Mouse (Mus musculus): ENCODE measurements around the gene Stxbp1. TPM values are rescaled to one million over a fixed set of nuclear protein-coding genes. Genes with fewer than 3 reads are reported as not detected.

The Stxbp1 gene
- polyA plus RNA-seq, 1 experiment from 2014 or later = 26.8 TPM

- Histone ChIP-seq H3K9ac (ENCODE audit: low read depth, low read length) (no peak overlapping the region), H3K9me3 (ENCODE audit: control insufficient read depth, low read length) (no peaks in the 10 kb centered on the region), H3K36me3 (ENCODE audit: control insufficient read depth, insufficient read depth, low read length) (peaks cover 38% of the 10 kb centered on the region), H3K4me3 (ENCODE audit: low read depth, low read length) (no peak overlapping the region), H3K4me1 (ENCODE audit: control insufficient read depth, insufficient read depth, low read length) (no peaks in the 10 kb centered on the region), H3K27ac (replicated peaks; ENCODE audit: low read depth, low read length) (no peak overlapping the region), H3K4me2 (ENCODE audit: low read depth, low read length) (no peak overlapping the region; the same call in 1 of the 2 replicates), H3K27me3 (replicated peaks; ENCODE audit: control insufficient read depth, insufficient read depth, low read length) (no peaks in the 10 kb centered on the region)
- 70% methylated on average over 8 of the region's 8 CpGs for WGBS
- ATAC-seq (ENCODE audit: low read depth) (no peak), DNase-seq (ENCODE audit: low spot score) (no peak)
Observed at GRCm38 (mm10) chr2:32758503-32758902, 88.5 kb downstream of the Stxbp1 start.

- under 1% methylated on average over 42 of the region's 66 CpGs for WGBS
Observed at GRCm38 (mm10) chr2:32757056-32757845, 89.8 kb downstream of the Stxbp1 start, which contains the start of gene Tor2a. Gene Tor2a, plus strand, starts transcription at chr2:32757234.

GRCm38 (mm10) chr2:32756674-32757055, 90.4 kb downstream of the Stxbp1 start:
- Histone ChIP-seq H3K4me2 (ENCODE audit: low read depth, low read length) (peak overlapping the region; percentile 56), H3K27ac (replicated peaks; ENCODE audit: low read depth, low read length) (peak overlapping the region; percentile 92; the same call in 1 of the 2 replicates), H3K4me3 (ENCODE audit: low read depth, low read length) (peak overlapping the region; percentile 81; the same call in 1 of the 2 replicates), H3K36me3 (ENCODE audit: control insufficient read depth, insufficient read depth, low read length) (peaks cover 37% of the 10 kb centered on the region), H3K9me3 (ENCODE audit: control insufficient read depth, low read length) (no peaks in the 10 kb centered on the region), H3K4me1 (ENCODE audit: control insufficient read depth, insufficient read depth, low read length) (no peaks in the 10 kb centered on the region), H3K27me3 (replicated peaks; ENCODE audit: control insufficient read depth, insufficient read depth, low read length) (no peaks in the 10 kb centered on the region), H3K9ac (ENCODE audit: low read depth, low read length) (peak overlapping the region; percentile 90; the same call in 1 of the 2 replicates)
- DNase-seq (ENCODE audit: low spot score) (no peak), ATAC-seq (ENCODE audit: low read depth) (peak; percentile 11; the same call in 1 of the 2 replicates)
- 22% methylated on average over 5 of the region's 6 CpGs for WGBS

More at GRCm38 (mm10) chr2:32757056-32757845, 89.8 kb downstream of the Stxbp1 start, which contains the start of gene Tor2a:
- ATAC-seq (ENCODE audit: low read depth) (peak; percentile 96), DNase-seq (ENCODE audit: low spot score) (peak; percentile 99)
- H3K4me2 ChIP-seq (ENCODE audit: low read depth, low read length) = peak within 1 kb of the TSS; percentile 56
- peak within 1 kb of the TSS; percentile 81 for H3K4me3 ChIP-seq (ENCODE audit: low read depth, low read length)
- H3K36me3 ChIP-seq (ENCODE audit: control insufficient read depth, insufficient read depth, low read length) = peaks cover 43% of the 10 kb centered on the region
- peak within 1 kb of the TSS; percentile 90 for H3K9ac ChIP-seq (ENCODE audit: low read depth, low read length)
- H3K9me3 ChIP-seq (ENCODE audit: control insufficient read depth, low read length) = no peaks in the 10 kb centered on the region
- peak within 1 kb of the TSS; percentile 92 for H3K27ac ChIP-seq (replicated peaks; ENCODE audit: low read depth, low read length)
- H3K27me3 ChIP-seq (replicated peaks; ENCODE audit: control insufficient read depth, insufficient read depth, low read length) = no peaks in the 10 kb centered on the region
- no peaks in the 10 kb centered on the region for H3K4me1 ChIP-seq (ENCODE audit: control insufficient read depth, insufficient read depth, low read length)

- DNase-seq (ENCODE audit: low spot score) (no peak), ATAC-seq (ENCODE audit: low read depth) (no peak)
- H3K27me3 ChIP-seq (replicated peaks; ENCODE audit: control insufficient read depth, insufficient read depth, low read length) = no peaks in the 10 kb centered on the region
- peaks cover 46% of the 10 kb centered on the region for H3K36me3 ChIP-seq (ENCODE audit: control insufficient read depth, insufficient read depth, low read length)
- H3K4me3 ChIP-seq (ENCODE audit: low read depth, low read length) = no peak overlapping the region
- H3K9ac ChIP-seq (ENCODE audit: low read depth, low read length) = no peak overlapping the region
- H3K4me1 ChIP-seq (ENCODE audit: control insufficient read depth, insufficient read depth, low read length) = no peaks in the 10 kb centered on the region
- WGBS = 80% methylated on average over 10 of the region's 10 CpGs
- no peaks in the 10 kb centered on the region for H3K9me3 ChIP-seq (ENCODE audit: control insufficient read depth, low read length)
- peak overlapping the region; percentile 52 for H3K4me2 ChIP-seq (ENCODE audit: low read depth, low read length)
- no peak overlapping the region for H3K27ac ChIP-seq (replicated peaks; ENCODE audit: low read depth, low read length)
Observed at GRCm38 (mm10) chr2:32752181-32752580, 94.9 kb downstream of the Stxbp1 start.

- 26% methylated on average over 8 of the region's 10 CpGs for WGBS
Observed at GRCm38 (mm10) chr2:32751665-32752033, 95.4 kb downstream of the Stxbp1 start.

GRCm38 (mm10) chr2:32750887-32751664, 96.0 kb downstream of the Stxbp1 start:
- WGBS = 11% methylated on average over 31 of the region's 31 CpGs

More at GRCm38 (mm10) chr2:32751665-32752033, 95.4 kb downstream of the Stxbp1 start:
- peak overlapping the region; percentile 52 for H3K4me2 ChIP-seq (ENCODE audit: low read depth, low read length)
- no peak for DNase-seq (ENCODE audit: low spot score)
- no peaks in the 10 kb centered on the region for H3K9me3 ChIP-seq (ENCODE audit: control insufficient read depth, low read length)
- no peaks in the 10 kb centered on the region for H3K27me3 ChIP-seq (replicated peaks; ENCODE audit: control insufficient read depth, insufficient read depth, low read length)
- 0 out of 2 replicates have a peak, but pooled peaks have one; percentile 1 for ATAC-seq (ENCODE audit: low read depth)
- peaks cover 51% of the 10 kb centered on the region for H3K36me3 ChIP-seq (ENCODE audit: control insufficient read depth, insufficient read depth, low read length)
- H3K9ac ChIP-seq (ENCODE audit: low read depth, low read length) = peak overlapping the region; percentile 48
- H3K4me3 ChIP-seq (ENCODE audit: low read depth, low read length) = peak overlapping the region; percentile 29
- no peaks in the 10 kb centered on the region for H3K4me1 ChIP-seq (ENCODE audit: control insufficient read depth, insufficient read depth, low read length)
- H3K27ac ChIP-seq (replicated peaks; ENCODE audit: low read depth, low read length) = no peak overlapping the region; the same call in 1 of the 2 replicates

GRCm38 (mm10) chr2:32750199-32750598, 96.8 kb downstream of the Stxbp1 start:
- no peaks in the 10 kb centered on the region for H3K4me1 ChIP-seq (ENCODE audit: control insufficient read depth, insufficient read depth, low read length)
- no peak overlapping the region for H3K4me2 ChIP-seq (ENCODE audit: low read depth, low read length)
- H3K27ac ChIP-seq (replicated peaks; ENCODE audit: low read depth, low read length) = no peak overlapping the region
- H3K4me3 ChIP-seq (ENCODE audit: low read depth, low read length) = no peak overlapping the region
- H3K36me3 ChIP-seq (ENCODE audit: control insufficient read depth, insufficient read depth, low read length) = peaks cover 66% of the 10 kb centered on the region
- no peak for DNase-seq (ENCODE audit: low spot score)
- ATAC-seq (ENCODE audit: low read depth) = no peak
- H3K9me3 ChIP-seq (ENCODE audit: control insufficient read depth, low read length) = no peaks in the 10 kb centered on the region
- no peak overlapping the region for H3K9ac ChIP-seq (ENCODE audit: low read depth, low read length)
- H3K27me3 ChIP-seq (replicated peaks; ENCODE audit: control insufficient read depth, insufficient read depth, low read length) = no peaks in the 10 kb centered on the region
- 71% methylated on average over 7 of the region's 7 CpGs for WGBS

More at GRCm38 (mm10) chr2:32750887-32751664, 96.0 kb downstream of the Stxbp1 start:
- peak; percentile 78 for DNase-seq (ENCODE audit: low spot score)
- H3K4me1 ChIP-seq (ENCODE audit: control insufficient read depth, insufficient read depth, low read length) = no peaks in the 10 kb centered on the region
- H3K9ac ChIP-seq (ENCODE audit: low read depth, low read length) = peak overlapping the region; percentile 48
- H3K4me2 ChIP-seq (ENCODE audit: low read depth, low read length) = peak overlapping the region; percentile 52
- ATAC-seq (ENCODE audit: low read depth) = peak; percentile 92
- no peaks in the 10 kb centered on the region for H3K27me3 ChIP-seq (replicated peaks; ENCODE audit: control insufficient read depth, insufficient read depth, low read length)
- peaks cover 57% of the 10 kb centered on the region for H3K36me3 ChIP-seq (ENCODE audit: control insufficient read depth, insufficient read depth, low read length)
- no peak overlapping the region; the same call in 1 of the 2 replicates for H3K27ac ChIP-seq (replicated peaks; ENCODE audit: low read depth, low read length)
- H3K4me3 ChIP-seq (ENCODE audit: low read depth, low read length) = peak overlapping the region; percentile 29
- no peaks in the 10 kb centered on the region for H3K9me3 ChIP-seq (ENCODE audit: control insufficient read depth, low read length)

- DNase-seq (ENCODE audit: low spot score) (no peak), ATAC-seq (ENCODE audit: low read depth) (no peak)
- WGBS = 84% methylated on average over 16 of the region's 16 CpGs
- Histone ChIP-seq H3K4me3 (ENCODE audit: low read depth, low read length) (no peak overlapping the region), H3K9me3 (ENCODE audit: control insufficient read depth, low read length) (no peaks in the 10 kb centered on the region), H3K4me1 (ENCODE audit: control insufficient read depth, insufficient read depth, low read length) (no peaks in the 10 kb centered on the region), H3K27ac (replicated peaks; ENCODE audit: low read depth, low read length) (no peak overlapping the region), H3K4me2 (ENCODE audit: low read depth, low read length) (no peak overlapping the region), H3K27me3 (replicated peaks; ENCODE audit: control insufficient read depth, insufficient read depth, low read length) (no peaks in the 10 kb centered on the region), H3K9ac (ENCODE audit: low read depth, low read length) (no peak overlapping the region), H3K36me3 (ENCODE audit: control insufficient read depth, insufficient read depth, low read length) (peaks cover 59% of the 10 kb centered on the region)
Observed at GRCm38 (mm10) chr2:32749082-32749481, 98.0 kb downstream of the Stxbp1 start.
